ENCODE assay signal across 15 mouse cellular contexts in the genomic region with DNA sequence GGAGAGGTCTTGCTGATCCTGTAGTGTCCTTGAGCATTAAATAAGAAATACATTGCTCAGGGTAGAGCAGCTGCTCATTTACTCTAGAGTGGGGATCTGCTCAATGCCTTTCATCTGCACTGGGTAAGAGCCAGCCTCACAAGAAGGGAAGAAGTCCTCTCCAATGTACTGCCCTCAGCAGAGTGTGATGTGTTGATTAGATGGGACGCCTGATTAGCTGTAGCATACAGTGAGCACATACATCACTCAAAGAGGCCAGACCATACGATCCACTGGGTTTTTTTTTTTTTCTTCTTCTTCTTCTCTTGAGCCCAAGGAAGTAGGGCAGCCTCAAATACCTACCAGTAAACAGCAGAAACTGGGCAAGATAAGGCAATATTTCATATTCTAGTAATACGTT.
"Had no signal": no experiment of that assay in that cellular context is flagged by ENCODE, and none has a peak within 500 bp of the region (broad histone marks: within the 10 kb centered on the region; RNA-seq: fewer than 3 reads in every experiment).

No protein-coding gene starts in this region.

- H3K27me3 ChIP-seq: liver, embryonic 13.5 days; liver, embryonic 15.5 days; midbrain, embryonic 13.5 days; midbrain, embryonic 15.5 days; neural tube, embryonic 12.5 days; stomach, embryonic 15.5 days had no signal

- H3K4me3 ChIP-seq: liver, embryonic 13.5 days; liver, embryonic 15.5 days; midbrain, embryonic 13.5 days; midbrain, embryonic 15.5 days; neural tube, embryonic 12.5 days; stomach, embryonic 15.5 days had no signal

- H3K9me3 ChIP-seq: liver, embryonic 13.5 days; liver, embryonic 15.5 days; midbrain, embryonic 13.5 days; midbrain, embryonic 15.5 days; neural tube, embryonic 12.5 days; stomach, embryonic 15.5 days had no signal

- DNase-seq: liver, embryonic 13.5 days; lung, adult 2 months; lung, postnatal 10 days; right cerebral cortex, postnatal 14 days; thymus, adult 2 months; thymus, postnatal 25 days; thymus, postnatal 4 days had no signal

- H3K4me2 ChIP-seq: liver, embryonic 13.5 days; liver, embryonic 15.5 days; midbrain, embryonic 11.5 days; midbrain, embryonic 13.5 days; midbrain, embryonic 15.5 days; neural tube, embryonic 12.5 days; stomach, embryonic 15.5 days had no signal

- H3K36me3 ChIP-seq: liver, embryonic 13.5 days; liver, embryonic 15.5 days; midbrain, embryonic 13.5 days; midbrain, embryonic 15.5 days; neural tube, embryonic 12.5 days; stomach, embryonic 15.5 days had no signal

- H3K4me1 ChIP-seq: liver, embryonic 15.5 days; midbrain, embryonic 13.5 days; midbrain, embryonic 15.5 days; neural tube, embryonic 12.5 days; stomach, embryonic 15.5 days had no signal

- ATAC-seq: midbrain, embryonic 13.5 days; midbrain, embryonic 15.5 days had no signal

- H3K27ac ChIP-seq: liver, embryonic 13.5 days; liver, embryonic 15.5 days; macrophage; midbrain, embryonic 13.5 days; midbrain, embryonic 15.5 days; neural tube, embryonic 12.5 days; stomach, embryonic 15.5 days; stomach, postnatal 0 days had no signal

- H3K9ac ChIP-seq: liver, embryonic 13.5 days; liver, embryonic 15.5 days; midbrain, embryonic 13.5 days; midbrain, embryonic 15.5 days; neural tube, embryonic 12.5 days; stomach, embryonic 15.5 days had no signal
